Mouse (Mus musculus) kidney, adult 10 weeks (tissue): ENCODE measurements around the gene Tmem269. TPM values are rescaled to one million over a fixed set of nuclear protein-coding genes. Genes with fewer than 3 reads are reported as not detected.

Experiments used
- polyA plus RNA-seq: library from polyadenylated mRNA; stranded (reverse); fragments of 350-450 nt; fragmentation: Illumina TruSeq; extraction: RNeasy Lipid Tissue Mini Kit (QIAGEN cat#74804); gene quantifications from one replicate; pipeline ENCODE4 v1.2.3, GENCODE M21; 2014; ENCODE audit warnings: low read depth, low replicate concordance

Gene Tmem269
- polyA plus RNA-seq = not detected

DNA sequence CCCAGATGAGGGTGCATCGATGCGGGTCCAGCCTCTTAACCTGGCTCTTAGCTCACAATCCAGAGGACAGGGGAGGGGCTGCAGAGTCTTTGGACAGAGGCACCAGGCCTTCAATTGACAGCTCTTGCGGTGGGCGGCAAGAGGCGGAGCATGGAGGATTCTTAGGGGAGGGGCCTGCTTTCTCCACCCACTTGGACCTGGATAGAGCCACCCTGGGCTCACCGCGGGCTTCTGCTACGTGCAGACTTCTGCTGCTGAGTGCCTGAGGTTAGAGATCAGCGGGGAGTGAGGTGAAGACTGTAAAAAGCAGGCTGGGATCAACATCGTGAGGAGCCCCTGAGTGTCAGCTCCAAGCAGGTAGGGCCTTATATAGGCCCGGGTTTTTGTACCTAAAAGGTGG lies at the start of gene Tmem269:
TSS of gene Tmem269 (minus strand) at position 49 of the 400 bp plus-strand sequence.

DNA sequence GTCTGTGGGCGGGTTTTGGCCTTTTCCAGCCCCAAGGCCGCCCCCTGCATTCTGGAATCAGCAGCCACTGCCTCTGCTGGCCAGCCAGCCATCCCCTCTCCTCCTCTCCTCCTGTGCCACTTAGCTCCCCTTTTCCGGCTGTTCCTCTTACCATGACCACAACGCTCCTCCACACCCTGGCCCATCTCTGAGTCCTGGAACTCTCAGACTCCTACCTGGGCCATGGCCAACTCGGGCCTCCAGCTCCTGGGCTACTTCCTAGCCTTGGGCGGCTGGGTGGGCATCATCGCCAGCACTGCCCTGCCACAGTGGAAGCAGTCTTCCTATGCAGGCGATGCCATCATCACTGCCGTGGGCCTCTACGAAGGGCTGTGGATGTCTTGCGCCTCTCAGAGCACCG lies 37.3 kb upstream of the Tmem269 start, which contains the start of gene Cldn19:
TSS of gene Cldn19 (plus strand) at position 64 of the 400 bp plus-strand sequence.

DNA sequence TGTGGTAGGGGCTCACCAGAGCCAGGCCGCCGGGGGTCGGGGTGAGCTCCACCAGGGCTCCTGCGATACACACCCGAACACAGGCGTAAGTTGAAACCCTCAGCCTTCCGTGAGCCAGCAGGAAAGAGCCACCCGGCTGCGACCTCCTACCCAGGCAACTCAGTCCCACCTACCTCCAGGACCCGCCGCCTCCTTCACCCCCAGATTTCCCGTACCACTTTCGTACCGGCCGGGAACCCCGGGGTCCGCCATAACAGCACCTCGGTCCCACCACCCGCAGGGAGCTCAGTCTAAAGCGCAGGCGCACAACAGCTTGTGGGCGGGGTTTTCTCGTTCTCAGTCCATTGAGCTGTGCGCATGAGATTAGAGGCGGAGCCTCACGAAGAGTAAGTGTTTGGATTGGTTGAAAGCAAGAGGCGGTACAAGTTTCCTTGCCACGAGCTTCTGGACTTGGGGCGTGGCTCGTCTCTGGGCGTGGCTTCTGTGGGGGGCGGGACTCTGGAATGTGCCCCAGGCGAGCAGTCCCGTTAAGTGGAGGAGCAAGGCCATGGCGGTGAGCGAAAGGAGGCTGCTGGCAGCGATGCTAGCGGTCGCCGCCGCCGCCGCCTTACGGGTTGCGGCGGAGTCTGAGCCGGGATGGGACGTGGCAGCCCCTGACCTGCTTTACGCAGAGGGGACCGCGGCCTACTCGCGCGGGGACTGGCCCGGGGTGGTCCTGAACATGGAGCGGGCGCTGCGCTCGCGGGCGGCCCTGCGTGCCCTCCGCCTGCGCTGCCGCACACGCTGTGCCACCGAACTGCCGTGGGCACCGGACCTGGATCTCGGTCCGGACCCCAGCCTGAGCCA lies 14.6 kb upstream of the Tmem269 start, which contains the start of the genes AU022252 and P3h1:
TSS of gene AU022252 (minus strand) at position 303 of the 846 bp plus-strand sequence.
TSS of gene P3h1 (plus strand) at position 506 of the 846 bp plus-strand sequence.

DNA sequence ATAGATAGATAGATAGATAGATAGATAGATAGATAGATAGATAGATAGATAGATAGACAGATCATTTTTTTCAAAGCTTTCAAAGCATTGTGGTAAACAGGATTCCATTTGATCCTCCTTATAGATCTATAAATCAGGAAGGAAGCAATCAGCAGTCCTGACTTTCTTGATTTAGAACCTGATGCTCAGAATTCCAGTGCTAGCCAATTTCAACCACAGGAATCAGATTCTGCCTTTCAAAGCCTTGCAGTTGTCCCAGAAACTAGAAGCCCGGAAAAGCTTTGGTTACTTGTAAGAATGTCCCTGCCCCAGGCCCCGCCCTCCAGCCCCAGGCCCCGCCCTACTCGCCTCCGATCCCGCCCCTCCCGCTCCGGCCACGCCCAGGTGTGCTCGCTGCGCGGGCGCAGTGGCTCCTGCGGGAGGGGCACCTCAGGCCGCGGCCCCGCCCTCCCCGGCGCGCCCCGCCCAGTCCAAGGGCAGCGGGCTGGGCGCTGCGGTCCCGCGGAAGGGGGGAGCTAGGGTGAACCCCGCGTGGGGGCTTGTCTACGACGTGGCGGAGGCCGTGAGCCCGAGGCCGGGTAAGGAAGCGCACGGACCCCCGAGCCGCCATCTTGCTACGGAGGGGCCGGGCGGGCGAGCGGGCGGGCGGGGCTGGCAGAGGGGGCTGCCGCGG lies 23.0 kb downstream of the Tmem269 start, which contains the start of gene Svbp:
TSS of gene Svbp (plus strand) at position 398 of the 673 bp plus-strand sequence.

DNA sequence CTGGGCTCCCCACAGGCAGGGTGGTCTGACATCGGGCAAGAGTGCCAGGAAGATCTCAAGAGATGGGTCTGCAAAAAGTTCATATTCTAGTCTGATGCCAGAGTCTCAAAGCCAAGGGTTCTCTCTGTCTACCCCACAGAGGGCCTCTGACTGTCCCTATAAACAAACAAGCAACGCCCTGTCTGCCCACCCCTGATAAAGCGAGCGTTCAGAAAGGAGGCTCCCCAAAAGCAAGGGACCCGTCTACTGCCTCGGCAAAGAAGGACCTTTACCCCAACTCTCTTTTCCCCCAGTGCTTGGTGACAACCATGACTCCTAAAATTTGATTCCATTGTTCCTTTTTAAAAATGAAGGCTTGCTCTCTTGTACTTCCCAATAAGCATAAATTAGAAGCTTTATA lies 28.2 kb downstream of the Tmem269 start, which contains the start of gene Ermap:
TSS of gene Ermap (minus strand) at position 148 of the 400 bp plus-strand sequence.

DNA sequence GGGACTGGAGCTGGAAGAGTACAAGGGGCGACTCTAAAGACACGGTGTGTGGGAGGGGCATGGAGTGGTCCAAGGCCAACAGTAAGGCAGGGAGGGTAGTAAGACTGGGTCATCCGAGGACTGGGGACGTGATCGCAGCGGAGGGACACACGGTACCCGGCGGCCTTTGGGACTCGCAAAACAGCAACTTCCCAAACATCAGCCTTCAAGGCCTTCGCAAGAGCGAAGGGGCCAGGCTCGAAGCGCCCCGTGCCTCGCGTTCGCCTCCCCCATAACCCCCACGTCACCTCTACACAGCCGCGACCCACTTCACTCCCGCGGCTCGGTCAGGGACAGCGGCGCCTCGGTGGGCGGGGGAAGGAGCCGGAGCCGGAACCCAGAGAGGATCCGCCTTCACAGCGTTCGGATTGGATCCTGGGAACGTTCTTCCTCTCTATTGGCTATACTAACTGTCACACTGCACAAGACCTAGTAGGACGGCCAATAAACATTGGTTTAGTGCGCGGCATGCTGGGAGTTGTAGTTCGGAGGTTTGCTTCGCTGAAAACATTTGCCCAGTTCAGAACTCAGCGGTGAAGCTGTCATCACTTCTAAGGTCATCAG lies 44.1 kb downstream of the Tmem269 start, which contains the start of gene Zfp691:
TSS of gene Zfp691 (minus strand) at position 345 of the 603 bp plus-strand sequence.

Other genes with a start within 250 kb of the Tmem269 start
- gene Slc2a1, start 109.5 kb downstream of the Tmem269 start, polyA plus RNA-seq = 6.3 TPM
- gene Zfp691, start 44.0 kb downstream of the Tmem269 start, polyA plus RNA-seq = 0.53 TPM
- gene Ermap, start 28.2 kb downstream of the Tmem269 start, polyA plus RNA-seq = not detected
- gene Svbp, start 22.9 kb downstream of the Tmem269 start, polyA plus RNA-seq = 11.5 TPM
- 6.7 TPM for gene AU022252, start 14.5 kb upstream of the Tmem269 start, polyA plus RNA-seq
- gene P3h1, start 14.7 kb upstream of the Tmem269 start, polyA plus RNA-seq = 14.4 TPM
- gene Cldn19, start 37.2 kb upstream of the Tmem269 start, polyA plus RNA-seq = 5.5 TPM
- 618 TPM for gene Ybx1, start 76.4 kb upstream of the Tmem269 start, polyA plus RNA-seq
- 21.3 TPM for gene Ppih, start 102.3 kb upstream of the Tmem269 start, polyA plus RNA-seq
- gene Ccdc30, start 197.3 kb upstream of the Tmem269 start, polyA plus RNA-seq = 4.3 TPM
- 50.2 TPM for gene Ppcs, start 204.2 kb upstream of the Tmem269 start, polyA plus RNA-seq
- gene Zmynd12, start 204.6 kb upstream of the Tmem269 start, polyA plus RNA-seq = 2.2 TPM